Comparison of ENCODE assay signal across 29 mouse cellular contexts in genomic region chr16:18720433-18721233, GRCm38 (mm10). TPM values are rescaled to one million over a fixed set of nuclear protein-coding genes. Genes with fewer than 3 reads are reported as not detected.
DNase-seq lines count a peak whose midpoint lies in the region; ATAC-seq and TF ChIP-seq lines count a peak whose summit lies in the region.
"Had no signal": no experiment of that assay in that cellular context is flagged by ENCODE, and none has a peak within 500 bp of the region (broad histone marks: within the 10 kb centered on the region; RNA-seq: fewer than 3 reads in every experiment).

No protein-coding gene starts in this region.

- no peak overlapping the region for H3K4me3 ChIP-seq in layer of hippocampus, adult 2 months
- H3K4me3 ChIP-seq in midbrain, postnatal 0 days (ENCODE audit: low read depth, low read length): no peak overlapping the region
- no peak overlapping the region for H3K4me3 ChIP-seq in midbrain, embryonic 10.5 days
- H3K4me3 ChIP-seq in lung, postnatal 0 days (ENCODE audit: low read depth, low read length): no peak overlapping the region
- H3K4me3 ChIP-seq: erythroblast, embryonic 14.5 days; gastrocnemius, adult 2 months; heart, embryonic 13.5 days; limb, embryonic 10.5 days; limb, embryonic 15.5 days; liver, embryonic 13.5 days; megakaryocyte, embryonic 14.5 days; neural tube, embryonic 13.5 days; stomach, embryonic 15.5 days had no signal

- H3K9me3 ChIP-seq in midbrain, postnatal 0 days (ENCODE audit: low read length): no peaks in the 10 kb centered on the region
- H3K9me3 ChIP-seq in midbrain, embryonic 10.5 days (replicated peaks): no peaks in the 10 kb centered on the region
- H3K9me3 ChIP-seq in lung, postnatal 0 days (ENCODE audit: low read length): no peaks in the 10 kb centered on the region
- H3K9me3 ChIP-seq: heart, embryonic 13.5 days; limb, embryonic 10.5 days; limb, embryonic 15.5 days; liver, embryonic 13.5 days; megakaryocyte, embryonic 14.5 days; neural tube, embryonic 13.5 days; stomach, embryonic 15.5 days had no signal

- ATAC-seq in midbrain, postnatal 0 days (ENCODE audit: low FRiP score): no peak
- ATAC-seq in lung, postnatal 0 days: peak; percentile 57
- ATAC-seq: forebrain, embryonic 16.5 days; intestine, embryonic 16.5 days had no signal

- no peaks in the 10 kb centered on the region for H3K27me3 ChIP-seq in midbrain, postnatal 0 days (ENCODE audit: insufficient read depth, low read length)
- H3K27me3 ChIP-seq in midbrain, embryonic 10.5 days (ENCODE audit: low read depth, poor library complexity, severe bottlenecking): no peaks in the 10 kb centered on the region
- H3K27me3 ChIP-seq in lung, postnatal 0 days (replicated peaks; ENCODE audit: insufficient read depth, low read length): no peaks in the 10 kb centered on the region
- H3K27me3 ChIP-seq: neural tube, embryonic 13.5 days; stomach, embryonic 15.5 days had no signal

- DNase-seq in layer of hippocampus, adult 2 months (ENCODE audit: low spot score in 2 of 2): no peak
- no peak for DNase-seq in layer of hippocampus, adult 8-10 months (ENCODE audit: low spot score in 2 of 2)
- DNase-seq in midbrain, postnatal 0 days (ENCODE audit: low spot score): no peak
- no peak for DNase-seq in midbrain, embryonic 10.5 days (ENCODE audit: low spot score)
- DNase-seq in lung, postnatal 0 days (ENCODE audit: low spot score): peak; percentile 56
- peak; percentile 46 to 75 for DNase-seq in lung, postnatal 4 days
- DNase-seq in spleen, postnatal 4 days (ENCODE audit: low spot score in 2 of 2): no peak
- no peak for DNase-seq in kidney, postnatal 10 days
- DNase-seq: B cell, adult 2 months; cerebellum, adult 11 months; cerebellum, adult 9-10 months; cerebellum, postnatal 36 days; embryo, embryonic 11 days; gastrocnemius, adult 2 months; gastrocnemius, postnatal 36 days; heart, postnatal 10 days; kidney, adult 8-10 months; kidney, postnatal 25 days; liver, embryonic 13.5 days; right cerebral cortex, postnatal 14 days had no signal

- H3K36me3 ChIP-seq in midbrain, postnatal 0 days (ENCODE audit: insufficient read depth, low read length): no peaks in the 10 kb centered on the region
- no peaks in the 10 kb centered on the region for H3K36me3 ChIP-seq in midbrain, embryonic 10.5 days
- H3K36me3 ChIP-seq in lung, postnatal 0 days (ENCODE audit: insufficient read depth, low read length): no peaks in the 10 kb centered on the region
- H3K36me3 ChIP-seq: heart, embryonic 13.5 days; limb, embryonic 10.5 days; limb, embryonic 15.5 days; liver, embryonic 13.5 days; neural tube, embryonic 13.5 days; stomach, embryonic 15.5 days had no signal

- H3K27ac ChIP-seq in layer of hippocampus, adult 2 months: peak overlapping the region; percentile 73
- peak overlapping the region; percentile 26; the same call in 1 of the 2 replicates for H3K27ac ChIP-seq in midbrain, postnatal 0 days (ENCODE audit: low read depth, low read length)
- H3K27ac ChIP-seq in midbrain, embryonic 10.5 days (replicated peaks): no peak overlapping the region
- H3K27ac ChIP-seq in lung, postnatal 0 days (ENCODE audit: low read length): peak overlapping the region; percentile 1
- H3K27ac ChIP-seq: gastrocnemius, adult 2 months; heart, embryonic 13.5 days; limb, embryonic 10.5 days; limb, embryonic 15.5 days; liver, embryonic 13.5 days; neural tube, embryonic 13.5 days; stomach, embryonic 15.5 days had no signal

- H3K4me2 ChIP-seq in midbrain, postnatal 0 days (ENCODE audit: low read depth, low read length, poor library complexity, severe bottlenecking): no peak overlapping the region
- H3K4me2 ChIP-seq in lung, postnatal 0 days (replicated peaks; ENCODE audit: low read depth, low read length): no peak overlapping the region
- H3K4me2 ChIP-seq: heart, embryonic 13.5 days; limb, embryonic 15.5 days; liver, embryonic 13.5 days; neural tube, embryonic 13.5 days; stomach, embryonic 15.5 days had no signal

- TF ChIP-seq EP300 in lung, postnatal 0 days (IDR thresholded peaks at IDR 0.05): peak; percentile 78

- H3K4me1 ChIP-seq in midbrain, postnatal 0 days (ENCODE audit: insufficient read depth, low read length): no peaks in the 10 kb centered on the region
- no peaks in the 10 kb centered on the region for H3K4me1 ChIP-seq in midbrain, embryonic 10.5 days
- H3K4me1 ChIP-seq in lung, postnatal 0 days (ENCODE audit: insufficient read depth, low read depth, low read length): peaks cover 5% of the 10 kb centered on the region; the same call in 1 of the 2 replicates
- H3K4me1 ChIP-seq: limb, embryonic 10.5 days; limb, embryonic 15.5 days; liver, embryonic 13.5 days; neural tube, embryonic 13.5 days; stomach, embryonic 15.5 days had no signal

- TF ChIP-seq CTCF in layer of hippocampus, adult 2 months (conservative IDR thresholded peaks at IDR 0.05): no peak
- TF ChIP-seq CTCF in midbrain, postnatal 0 days (IDR thresholded peaks at IDR 0.05): no peak
- no peak for TF ChIP-seq CTCF in lung, postnatal 0 days (IDR thresholded peaks at IDR 0.05)

- 60% methylated on average over 13 of the region's 13 CpGs for WGBS in midbrain, postnatal 0 days
- 74% methylated on average over 13 of the region's 13 CpGs for WGBS in midbrain, embryonic 10.5 days
- 28% methylated on average over 13 of the region's 13 CpGs for WGBS in lung, postnatal 0 days

- no peak overlapping the region for H3K9ac ChIP-seq in midbrain, postnatal 0 days (replicated peaks; ENCODE audit: low read length, poor library complexity, severe bottlenecking)
- no peak overlapping the region for H3K9ac ChIP-seq in lung, postnatal 0 days (replicated peaks; ENCODE audit: low read depth)
- H3K9ac ChIP-seq: heart, embryonic 13.5 days; limb, embryonic 15.5 days; liver, embryonic 13.5 days; neural tube, embryonic 13.5 days; stomach, embryonic 15.5 days had no signal

RNA-seq across cellular contexts. Expression of gene Cldn5, which starts 56.0 kb away (rescaled TPM):
- 10 to 100 TPM; 41.6 to 44.3 TPM for total RNA-seq in layer of hippocampus, adult 2 months (2021)
- total RNA-seq in layer of hippocampus, adult 8-10 months (2022): 10 to 100 TPM; 28.8 to 41.7 (median 37.5) TPM
- 139 and 181 TPM in 2 replicates for total RNA-seq in midbrain, postnatal 0 days (2014; rRNA removed)
- 115 and 137 TPM in 2 replicates for polyA plus RNA-seq in midbrain, postnatal 0 days (2015; fragmentation: Nextera tagmentation; extraction: Ambion mirVana)
- polyA plus RNA-seq in midbrain, embryonic 10.5 days (2016; fragmentation: Nextera tagmentation; extraction: Ambion mirVana): 29.5 and 29.9 TPM in 2 replicates
- polyA plus RNA-seq in lung, postnatal 0 days (2015; fragmentation: Nextera tagmentation; extraction: Ambion mirVana): 400 and 432 TPM in 2 replicates

Comparison
In these comparisons a context has a peak if more than half of its experiments do, and no peak if none do; other contexts are left out.
1. DNase-seq: peak in lung, postnatal 0 days (single experiment) and lung, postnatal 4 days (2 of 2); none in layer of hippocampus, adult 2 months (0 of 2), layer of hippocampus, adult 8-10 months (0 of 2), midbrain, postnatal 0 days (single experiment), midbrain, embryonic 10.5 days (single experiment), spleen, postnatal 4 days (0 of 2) and kidney, postnatal 10 days (single experiment).